Mouse (Mus musculus) megakaryocyte progenitor cell, adult 5-6 weeks (primary cell): ENCODE measurements around the gene Nrip1. TPM values are rescaled to one million over a fixed set of nuclear protein-coding genes. Genes with fewer than 3 reads are reported as not detected.

Experiments used
- ATAC-seq: replicated peaks from 2 replicates; pipeline ENCODE4 v1.8.0; 2016; ENCODE audit warnings: mild to moderate bottlenecking, moderate TSS enrichment, inconsistent platforms; ENCODE audit not compliant: poor library complexity
- total RNA-seq, 2 experiments: library from RNA; stranded (forward) in 1 of 2; stranded (reverse) in 1 of 2; fragments of 157-497, 149-512 nt in 1 of 2; fragments of 200-1000 nt in 1 of 2; gene quantifications; 2 replicates each; pipeline versions ENCODE4 v1.2.3 to v1.2.4; 2015 to 2017

Gene Nrip1
- total RNA-seq, 2 experiments from 2014 or later: 11.0 to 24.2 TPM

- ATAC-seq: no peak
These were observed 82.3 kb downstream of the Nrip1 start for GRCm38 (mm10) chr16:76291366-76291765.

- ATAC-seq: no peak
These were observed 84.1 kb downstream of the Nrip1 start for GRCm38 (mm10) chr16:76289495-76289894.

- ATAC-seq: no peak
These were observed 89.8 kb downstream of the Nrip1 start for GRCm38 (mm10) chr16:76283796-76284195.

GRCm38 (mm10) chr16:76281850-76282249 lies 91.8 kb downstream of the Nrip1 start:
- no peak for ATAC-seq

- ATAC-seq: peak; percentile 62
These were observed 93.3 kb downstream of the Nrip1 start for GRCm38 (mm10) chr16:76280365-76280764.

GRCm38 (mm10) chr16:76276271-76276670 lies 97.4 kb downstream of the Nrip1 start:
- ATAC-seq: no peak

- ATAC-seq: no peak
These were observed 98.0 kb downstream of the Nrip1 start for GRCm38 (mm10) chr16:76275584-76275983.

GRCm38 (mm10) chr16:76275166-76275565 lies 98.5 kb downstream of the Nrip1 start:
- ATAC-seq: no peak

- no peak for ATAC-seq
These were observed 106.9 kb downstream of the Nrip1 start for GRCm38 (mm10) chr16:76266635-76267268.

- no peak for ATAC-seq
These were observed 107.8 kb downstream of the Nrip1 start for GRCm38 (mm10) chr16:76265874-76266273.

- ATAC-seq: no peak
These were observed 108.3 kb downstream of the Nrip1 start for GRCm38 (mm10) chr16:76265301-76265700.

- no peak for ATAC-seq
These were observed 110.2 kb downstream of the Nrip1 start for GRCm38 (mm10) chr16:76263393-76263792.

GRCm38 (mm10) chr16:76260296-76260695 lies 113.3 kb downstream of the Nrip1 start:
- no peak for ATAC-seq

- no peak for ATAC-seq
These were observed 121.8 kb downstream of the Nrip1 start for GRCm38 (mm10) chr16:76251826-76252225.

GRCm38 (mm10) chr16:76249345-76250091 lies 124.1 kb downstream of the Nrip1 start:
- no peak for ATAC-seq

- ATAC-seq: no peak
These were observed 130.8 kb downstream of the Nrip1 start for GRCm38 (mm10) chr16:76242850-76243249.

GRCm38 (mm10) chr16:76241266-76241665 lies 132.4 kb downstream of the Nrip1 start:
- ATAC-seq: peak; percentile 76

GRCm38 (mm10) chr16:76239353-76239752 lies 134.3 kb downstream of the Nrip1 start:
- no peak for ATAC-seq

GRCm38 (mm10) chr16:76238784-76239183 lies 134.8 kb downstream of the Nrip1 start:
- no peak for ATAC-seq
